Mouse (Mus musculus) c-Kit-positive CD71-positive TER-119-negative erythroid progenitor cells, embryonic 14.5 days (primary cell): ENCODE results near the gene Cul7.

Experiments
- DNase-seq: peaks from one replicate; pipeline ENCODE4 v3.0.0-alpha.2; 2013; ENCODE audit warnings: low read depth

Gene Cul7

DNA sequence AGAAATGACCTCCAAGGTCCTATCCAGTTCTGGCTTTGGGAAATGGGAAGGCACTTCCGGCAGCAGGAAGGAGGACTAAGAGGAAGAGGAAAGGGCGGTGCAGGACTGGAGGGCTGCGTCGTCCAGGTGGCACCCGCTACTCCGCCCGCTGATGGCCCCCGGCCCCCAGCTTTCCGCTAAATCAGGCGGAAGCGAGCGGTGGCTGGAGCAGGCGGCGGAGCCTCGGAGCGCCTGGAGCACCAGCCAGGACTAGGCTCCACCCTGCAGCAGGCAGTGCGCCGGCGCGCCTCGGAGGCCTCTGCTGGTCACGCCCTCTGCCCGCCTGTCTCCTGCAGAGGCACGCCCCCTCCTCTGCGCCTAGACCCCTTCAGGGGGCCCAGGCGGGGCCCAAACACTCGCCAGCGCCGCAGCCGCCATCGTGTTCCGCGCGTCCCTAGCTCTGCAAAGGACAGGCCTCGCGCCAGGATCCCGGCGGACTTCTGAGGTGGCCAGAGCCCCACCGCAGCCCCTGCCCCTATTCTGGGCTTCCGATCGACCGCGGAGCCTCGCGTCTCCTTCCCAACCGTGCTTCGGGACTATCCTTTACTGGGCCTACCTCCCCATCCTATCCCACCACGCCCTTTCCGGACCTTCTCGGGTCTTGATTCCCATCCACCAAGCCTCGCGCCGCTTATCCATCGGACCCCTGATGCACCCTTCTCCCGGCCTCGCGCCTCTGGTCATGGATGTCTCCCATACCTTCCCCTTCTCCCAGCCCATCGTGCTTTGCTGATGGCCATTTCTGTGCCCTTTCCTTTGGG, at the start of gene Cul7:
Gene Cul7, plus strand, starts transcription at position 106 of the 800 bp plus-strand sequence.
- peak; percentile 76 for DNase-seq

DNA sequence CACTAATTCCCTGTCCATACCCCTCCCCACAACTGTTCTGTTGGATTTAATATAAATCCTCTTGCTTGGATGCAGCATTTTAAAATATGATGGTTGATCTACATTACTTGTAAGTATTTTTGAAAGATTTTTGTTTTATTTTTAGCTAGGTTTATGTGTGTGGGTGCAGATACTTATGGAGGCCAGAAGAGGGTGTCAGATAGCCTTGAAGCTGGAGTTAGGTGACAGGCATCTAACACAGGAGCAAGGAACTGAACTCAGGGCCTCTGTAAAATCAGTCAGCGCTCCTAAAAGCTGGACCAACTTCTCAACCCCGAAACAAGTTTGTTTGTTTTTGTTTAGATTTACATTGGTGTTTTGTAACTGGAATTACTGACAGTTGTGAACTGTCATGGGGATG, 49.6 kb upstream of the Cul7 start:
- DNase-seq: no peak

DNA sequence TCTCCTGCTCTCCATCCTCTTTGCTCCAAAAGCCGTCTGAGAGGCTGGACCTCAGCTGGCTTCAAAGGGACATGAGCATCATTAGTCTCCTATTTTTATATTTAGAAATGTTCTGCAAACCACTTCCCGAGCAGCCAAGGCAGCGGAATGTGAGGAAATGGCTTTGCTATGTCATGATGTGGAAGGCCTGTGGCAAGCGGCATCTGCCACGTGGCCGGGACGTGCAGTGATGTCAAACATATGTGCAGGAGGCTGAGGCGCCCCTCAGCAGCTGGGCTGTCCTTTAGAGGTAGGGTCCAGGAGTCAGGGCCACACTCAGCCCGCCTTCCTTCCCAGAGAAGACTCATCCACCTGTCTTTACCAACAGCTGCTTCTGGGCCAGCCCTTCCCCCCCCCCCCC, 47.9 kb upstream of the Cul7 start:
- no peak for DNase-seq

DNA sequence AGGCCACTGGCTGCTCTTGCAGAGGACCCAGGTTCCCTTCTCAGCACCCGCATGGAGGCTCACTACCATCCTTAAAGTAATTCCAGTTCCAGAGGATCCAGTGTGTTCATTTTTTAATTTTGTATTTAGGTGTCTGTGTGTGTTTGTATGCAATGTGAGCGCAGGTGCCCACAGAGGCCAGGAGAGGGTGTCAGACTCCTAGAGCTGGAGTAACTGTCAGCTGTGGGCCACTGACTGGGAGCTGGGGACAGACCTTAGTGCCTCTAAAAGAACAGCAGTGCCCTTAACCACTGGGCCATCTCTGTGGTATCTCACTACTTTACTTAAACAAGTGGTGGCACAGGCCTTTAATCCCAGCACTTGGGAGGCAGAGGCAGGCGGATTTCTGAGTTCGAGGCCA, 46.9 kb upstream of the Cul7 start:
- no peak for DNase-seq

DNA sequence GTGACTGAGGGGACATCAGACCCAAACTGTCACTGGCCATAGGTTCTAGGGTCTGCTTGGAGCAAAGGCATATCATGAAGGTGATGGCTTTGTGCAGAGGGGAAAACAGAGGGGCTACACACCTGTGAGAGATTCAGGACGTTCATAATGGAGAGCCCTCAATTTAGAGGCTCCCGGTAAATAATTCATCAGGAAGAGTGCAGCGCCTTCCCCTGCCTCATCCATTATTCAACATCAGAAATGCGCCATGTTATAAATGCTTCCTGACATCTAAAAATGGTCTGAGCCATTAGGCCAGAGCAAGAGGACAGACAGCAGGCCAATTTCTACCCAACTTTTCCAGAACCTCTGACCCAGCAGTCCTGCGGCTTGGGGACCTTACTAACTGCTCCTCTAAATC, 45.0 kb upstream of the Cul7 start:
- no peak for DNase-seq

DNA sequence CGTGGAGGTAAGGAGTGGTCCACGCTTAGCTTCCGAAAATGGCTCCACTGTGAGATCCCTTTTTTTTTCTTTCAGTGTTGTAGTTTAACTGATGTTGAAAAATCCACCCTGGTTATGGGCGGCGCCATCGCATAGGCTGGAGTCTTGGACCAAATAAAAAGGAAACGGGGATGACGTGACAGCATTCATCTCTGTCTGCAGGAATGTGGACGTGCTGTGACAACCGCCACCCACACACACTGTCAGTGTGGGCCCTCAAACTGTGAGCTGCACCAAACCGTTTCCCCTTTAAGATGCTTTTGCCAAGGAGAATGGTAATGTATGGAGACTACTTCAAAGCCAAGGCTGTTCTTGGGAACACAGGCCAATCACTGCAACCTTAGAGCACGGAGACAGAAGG, 44.1 kb upstream of the Cul7 start:
- no peak for DNase-seq

DNA sequence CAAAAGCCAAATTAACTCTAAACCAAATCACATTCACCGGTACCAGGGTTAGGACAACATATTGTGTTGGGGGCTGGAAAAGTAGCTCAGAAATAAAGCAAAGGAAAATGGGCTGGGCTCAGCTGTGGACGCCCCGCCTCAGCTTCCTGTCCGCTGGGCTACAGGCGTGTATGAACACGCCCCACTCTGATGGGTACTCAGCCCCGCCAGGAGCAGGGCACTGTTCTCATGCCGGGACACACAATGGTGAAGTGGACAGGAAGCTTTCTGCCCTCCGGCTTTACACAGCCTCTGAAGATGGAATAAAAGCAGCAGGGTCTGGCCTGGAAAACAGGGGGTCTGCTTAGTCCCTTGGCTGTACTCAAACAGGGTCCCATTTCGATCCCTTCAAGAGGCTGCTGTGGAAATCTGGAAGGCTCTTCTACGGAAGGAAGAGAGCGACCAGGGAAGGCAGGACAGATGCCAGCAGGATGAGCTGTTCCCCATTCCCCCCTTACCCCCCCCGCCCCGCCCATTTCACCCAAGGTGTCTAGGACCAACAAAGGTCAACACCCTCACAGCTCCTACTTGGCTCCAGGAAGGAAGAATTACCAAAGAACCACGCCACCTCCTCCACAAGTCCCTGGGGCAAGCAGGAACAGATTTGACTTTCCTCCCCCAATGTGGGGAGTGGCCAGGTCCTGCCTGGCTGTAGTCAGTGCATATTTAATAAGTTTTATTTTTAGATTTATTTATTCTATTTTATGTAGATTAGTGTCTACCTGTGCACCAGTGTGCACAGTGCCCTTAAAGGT, 40.2 kb upstream of the Cul7 start:
- DNase-seq: no peak

DNA sequence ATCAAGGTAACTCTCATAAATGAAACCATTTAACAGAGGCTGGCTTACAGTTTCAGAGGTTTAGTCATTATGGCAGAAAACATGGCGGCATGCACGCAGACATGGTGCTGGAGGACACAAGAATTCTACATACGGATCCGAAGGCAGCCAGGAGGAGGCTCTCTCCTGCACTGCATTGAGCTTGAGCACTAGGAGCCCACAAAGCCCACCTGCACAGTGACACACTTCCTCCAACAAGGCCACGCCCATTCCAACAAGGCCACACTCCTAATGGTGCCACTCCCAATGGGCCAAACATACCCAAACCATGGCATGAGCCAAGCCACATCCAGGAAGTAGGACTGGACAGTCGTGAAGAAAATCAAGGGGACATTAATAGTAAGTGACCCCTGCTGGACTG, 38.8 kb upstream of the Cul7 start:
- DNase-seq: no peak

DNA sequence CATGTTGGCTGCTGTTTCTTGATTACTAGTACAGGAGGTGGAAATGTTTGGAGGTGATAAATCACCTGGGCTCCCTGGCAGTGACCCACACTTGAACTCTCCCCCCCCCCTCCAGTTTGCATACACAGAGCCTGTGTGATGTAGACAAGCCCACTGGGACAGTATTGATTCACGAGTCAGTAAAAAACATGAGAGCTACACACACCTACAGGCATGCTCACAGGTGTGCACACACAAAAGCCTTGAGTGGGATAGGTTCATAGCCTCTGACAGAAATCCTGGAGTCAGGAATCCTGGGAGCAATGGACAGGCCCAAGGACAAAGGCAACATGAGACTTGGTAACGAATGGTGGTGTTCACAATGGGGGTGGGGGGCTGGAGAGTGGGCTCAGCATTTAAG, 37.9 kb upstream of the Cul7 start:
- no peak for DNase-seq

DNA sequence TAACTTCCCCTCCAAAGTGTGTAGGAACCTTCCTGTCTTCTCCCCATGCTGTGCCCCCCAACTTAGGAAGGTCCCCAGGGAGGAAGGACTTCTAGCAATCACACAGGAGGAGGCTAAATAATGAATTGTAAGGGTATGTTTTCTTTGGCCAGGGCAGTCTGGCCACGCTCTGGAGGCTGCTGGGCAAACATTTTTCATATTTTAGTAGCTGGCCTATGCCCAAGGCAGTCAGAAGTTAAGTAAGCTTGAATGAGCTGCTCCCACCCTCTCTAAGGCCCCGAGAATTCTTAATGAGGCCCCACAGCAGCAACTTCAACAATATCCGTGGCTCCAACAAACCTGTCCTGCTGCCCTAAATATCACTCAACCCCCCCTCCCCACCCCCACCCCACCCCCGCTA, 37.3 kb upstream of the Cul7 start:
- no peak for DNase-seq

DNA sequence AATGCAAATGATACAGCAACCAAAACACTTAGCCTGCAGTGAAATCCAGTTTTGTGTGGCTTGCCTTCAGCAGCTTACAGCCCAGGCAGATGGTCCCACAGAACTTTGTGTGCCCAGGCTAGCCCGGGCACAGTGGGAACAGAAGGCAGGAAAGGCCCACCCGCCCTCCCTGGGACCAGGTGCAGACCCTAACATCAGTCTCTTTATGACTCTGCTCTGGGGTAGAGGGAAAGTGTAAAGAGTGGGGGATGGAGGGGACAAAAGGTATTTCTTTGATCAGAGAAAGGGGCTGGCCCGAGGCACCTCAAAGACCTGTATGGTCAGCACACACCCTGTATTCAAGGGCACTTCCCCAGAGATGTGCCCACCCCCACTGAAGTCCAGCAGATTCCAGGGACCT, 36.9 kb upstream of the Cul7 start:
- DNase-seq: no peak

DNA sequence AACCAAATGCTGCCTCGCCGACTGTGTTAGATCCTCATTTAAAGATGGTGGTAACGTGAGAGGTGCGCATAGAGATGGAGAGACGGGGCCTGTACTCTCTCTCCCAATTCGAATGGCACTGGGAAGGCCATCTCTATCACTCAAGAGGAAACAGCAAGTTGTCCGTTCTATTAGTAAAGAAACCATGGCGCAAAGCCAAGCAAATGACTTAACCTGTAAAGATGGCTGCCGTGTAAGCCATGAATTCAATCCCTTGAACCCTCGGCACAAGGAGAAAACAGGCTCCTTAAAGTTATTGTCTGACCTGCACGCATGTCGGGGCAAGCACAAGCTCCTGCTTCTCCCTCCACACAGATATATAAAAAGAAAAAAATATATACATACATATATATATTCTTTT, 32.3 kb upstream of the Cul7 start:
- DNase-seq: no peak

DNA sequence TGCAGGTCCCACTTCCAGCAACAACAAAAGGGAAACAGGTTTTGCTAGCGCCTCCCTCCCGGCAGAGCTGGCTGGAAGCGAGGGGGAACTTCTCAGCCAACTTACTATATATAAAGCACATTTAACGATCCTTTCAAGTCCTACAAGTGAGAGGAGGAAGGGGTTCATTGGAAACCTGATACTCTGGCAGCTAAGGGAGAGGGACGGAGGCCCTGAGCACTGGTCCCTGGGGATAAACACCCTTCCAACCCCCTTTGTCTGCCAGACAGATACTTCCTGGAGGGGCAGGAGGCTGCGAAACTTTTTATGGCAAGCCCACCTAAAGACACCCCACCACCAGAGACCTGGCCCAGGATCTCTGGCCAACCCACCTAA, 31.8 kb upstream of the Cul7 start:
- no peak for DNase-seq

DNA sequence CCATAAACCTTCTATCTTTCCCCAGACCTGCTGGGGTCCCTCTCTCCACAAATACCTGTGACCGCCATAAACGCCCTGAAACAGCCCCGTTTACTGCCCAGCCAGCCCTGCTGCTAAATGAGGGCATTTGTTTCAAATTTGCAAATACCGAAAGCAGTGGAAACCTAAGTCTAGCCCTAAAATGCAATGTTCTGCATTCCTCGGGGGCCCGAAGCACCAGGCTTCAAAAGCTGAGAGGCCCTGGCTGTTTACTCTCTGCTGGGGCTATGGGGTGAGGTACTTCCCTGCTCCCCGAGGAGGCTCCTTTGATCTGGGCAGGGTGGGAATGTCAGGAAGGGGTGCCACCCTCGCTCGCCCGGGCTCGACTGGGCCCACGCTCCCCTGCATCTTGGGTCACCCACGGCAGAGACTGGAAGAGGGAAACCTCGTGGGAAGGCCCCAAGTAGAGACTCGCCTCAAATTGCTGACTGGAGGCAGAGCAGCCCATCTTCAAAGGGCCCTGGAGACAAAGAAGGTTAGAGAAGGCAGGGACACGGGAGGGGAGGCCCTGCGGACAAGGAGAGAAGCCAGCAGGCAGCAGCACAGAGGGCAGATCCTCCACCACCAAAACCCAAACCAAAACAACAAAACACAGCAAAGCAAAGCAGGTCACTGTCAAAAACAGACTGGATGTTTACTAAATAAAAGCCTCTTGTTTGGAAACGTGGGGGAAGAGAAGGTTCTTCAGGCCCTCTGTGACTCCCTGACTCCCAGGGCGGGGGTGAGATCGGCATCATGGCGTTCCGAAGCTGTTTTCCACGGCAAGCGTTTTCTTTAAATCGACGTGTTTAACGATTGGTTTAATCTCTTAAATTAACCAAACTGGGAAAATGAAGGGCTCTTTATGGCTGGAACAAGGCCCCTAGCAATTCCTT, 31.1 kb upstream of the Cul7 start:
- no peak for DNase-seq

DNA sequence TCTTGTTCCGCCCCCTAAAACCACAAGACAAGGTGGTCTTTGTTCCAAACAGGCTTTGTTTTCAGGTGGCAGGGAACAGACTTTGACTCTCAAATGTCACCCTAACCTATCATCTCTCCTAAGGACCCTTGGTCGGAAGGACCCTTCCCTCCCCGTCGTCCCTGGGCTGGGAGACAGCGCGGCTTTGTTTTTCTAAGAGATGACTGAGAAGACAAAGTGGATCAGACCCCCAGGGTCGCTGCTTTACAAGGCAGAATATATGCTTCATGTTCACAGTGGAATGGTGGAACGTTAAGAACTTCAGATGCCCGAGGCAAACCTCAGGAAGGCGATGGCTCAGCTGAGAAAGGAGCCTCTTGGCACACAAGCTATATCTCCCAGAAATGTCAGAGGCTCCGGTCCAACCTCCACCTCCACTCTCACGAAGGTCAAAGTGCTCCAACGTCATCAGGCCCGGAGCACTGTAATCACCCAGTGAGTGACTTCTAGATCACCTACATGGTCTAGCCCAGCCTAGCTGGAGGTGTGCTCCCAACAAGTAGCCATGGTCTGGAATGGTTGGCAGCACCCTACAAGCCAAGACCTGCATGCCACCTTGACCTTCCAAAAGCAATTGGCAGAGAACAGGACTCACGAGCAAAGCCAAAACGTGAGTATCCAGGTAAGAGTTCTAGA, 30.3 kb upstream of the Cul7 start:
- no peak for DNase-seq

DNA sequence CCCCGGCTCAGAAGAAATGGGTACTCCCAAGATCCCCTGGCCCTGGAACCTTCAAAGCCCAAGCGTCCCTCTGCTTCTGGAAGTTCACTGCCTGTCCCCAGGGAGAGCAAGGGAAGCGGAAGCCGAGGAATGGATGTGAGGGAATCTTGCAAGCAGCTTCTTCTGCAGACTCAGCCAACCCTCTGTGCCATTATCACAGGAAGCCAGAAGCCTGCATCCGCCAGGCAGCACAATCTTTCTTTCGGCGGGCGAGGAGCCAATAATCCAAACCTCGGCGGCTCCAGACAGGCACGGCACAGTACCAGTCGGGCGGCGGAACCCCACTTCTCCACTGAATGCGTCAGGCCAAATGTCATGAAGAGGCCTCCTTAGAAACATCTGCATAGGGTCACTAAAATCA, 28.8 kb upstream of the Cul7 start:
- DNase-seq: no peak

DNA sequence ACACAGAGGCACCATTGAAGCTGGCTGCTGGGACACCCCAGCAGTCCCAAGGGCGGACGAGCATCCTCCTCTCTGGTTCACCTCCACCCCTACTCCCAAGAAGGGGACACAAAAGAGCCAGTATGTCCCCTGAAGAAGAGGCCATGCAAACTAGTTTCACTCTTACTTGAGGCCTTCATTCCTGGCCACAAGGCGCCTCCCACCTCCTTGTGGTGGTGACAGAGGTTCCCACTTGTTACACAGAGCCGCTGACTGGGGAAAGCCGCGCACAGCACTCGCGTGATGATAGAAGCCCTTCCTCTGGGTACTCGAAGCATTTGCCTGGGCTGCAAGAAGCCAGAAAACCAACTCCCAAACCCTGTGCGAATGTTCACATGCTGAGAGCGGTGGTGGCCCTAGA, 27.9 kb upstream of the Cul7 start:
- no peak for DNase-seq

DNA sequence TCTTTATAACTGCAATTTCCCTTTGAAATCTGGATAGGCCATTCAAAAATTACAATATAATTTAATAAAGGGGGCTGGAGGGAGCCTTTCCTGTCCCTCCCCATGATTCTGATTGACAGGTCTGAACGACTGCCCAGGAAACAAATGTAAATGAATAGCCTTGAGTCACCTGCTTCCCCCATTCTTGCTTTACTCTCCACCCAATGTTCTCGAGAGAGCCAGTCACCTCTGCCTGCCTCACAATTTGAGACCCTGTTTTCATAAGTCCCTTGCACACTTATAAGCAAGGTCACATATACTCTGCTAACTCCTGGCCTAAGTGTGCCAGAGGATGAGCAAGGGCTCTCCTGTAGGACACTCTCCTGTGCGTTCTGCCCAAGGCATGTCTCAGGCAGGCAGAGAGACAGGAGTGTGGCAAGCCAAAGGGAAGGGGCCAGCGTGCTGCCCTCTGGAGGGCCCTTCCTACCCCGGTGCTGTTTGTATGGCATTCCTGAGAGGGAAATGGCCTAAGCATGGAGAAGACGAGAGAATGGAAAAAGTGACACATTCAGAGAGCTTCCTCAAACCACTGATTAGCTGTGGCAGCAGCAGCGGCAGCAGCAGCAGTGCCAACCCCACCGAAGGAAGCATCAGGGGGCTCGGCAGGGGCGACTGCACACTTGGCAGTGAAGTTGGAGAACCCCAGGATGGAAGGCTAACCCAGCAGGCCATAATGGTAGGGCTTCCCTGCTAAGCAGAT, 26.1 kb upstream of the Cul7 start:
- DNase-seq: no peak

DNA sequence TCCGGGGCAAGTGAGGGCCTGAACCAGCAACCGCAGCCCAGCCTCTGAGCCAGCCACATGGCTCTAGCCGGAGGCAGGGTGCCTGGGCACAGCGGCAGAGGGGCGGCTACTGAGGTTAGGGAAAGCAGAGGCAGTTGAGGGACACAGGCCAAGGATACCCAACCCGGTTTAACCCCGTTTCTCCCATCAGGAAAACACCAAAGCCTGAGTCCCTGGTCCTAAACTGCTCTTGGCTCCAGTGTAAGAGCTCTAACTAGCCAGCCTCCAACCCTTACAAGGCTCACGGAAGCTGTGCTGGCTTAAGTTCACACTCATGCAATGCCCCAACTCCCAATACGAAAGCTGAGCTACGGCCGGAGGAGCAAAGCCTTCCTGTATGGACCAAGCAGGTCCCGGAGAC, 25.5 kb upstream of the Cul7 start:
- DNase-seq: no peak

DNA sequence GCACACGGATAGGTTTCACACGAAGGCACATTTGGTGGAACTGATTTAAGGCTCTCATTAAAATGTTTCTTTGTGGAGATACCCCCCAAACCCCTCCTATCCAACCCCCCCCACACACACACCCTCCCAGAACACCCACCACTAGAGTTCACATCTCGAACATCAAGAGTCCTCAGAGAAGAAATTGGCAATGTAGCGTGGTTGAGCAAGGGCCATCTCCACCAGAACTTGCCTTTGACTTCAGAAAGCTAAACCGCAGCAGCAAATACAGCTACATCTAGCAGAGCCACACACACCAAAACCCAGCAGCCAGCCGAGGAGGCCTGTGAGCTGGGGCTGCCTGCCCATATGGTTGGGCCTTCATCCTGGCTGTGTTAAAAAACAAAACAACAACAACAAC, 22.7 kb upstream of the Cul7 start:
- DNase-seq: no peak

DNA sequence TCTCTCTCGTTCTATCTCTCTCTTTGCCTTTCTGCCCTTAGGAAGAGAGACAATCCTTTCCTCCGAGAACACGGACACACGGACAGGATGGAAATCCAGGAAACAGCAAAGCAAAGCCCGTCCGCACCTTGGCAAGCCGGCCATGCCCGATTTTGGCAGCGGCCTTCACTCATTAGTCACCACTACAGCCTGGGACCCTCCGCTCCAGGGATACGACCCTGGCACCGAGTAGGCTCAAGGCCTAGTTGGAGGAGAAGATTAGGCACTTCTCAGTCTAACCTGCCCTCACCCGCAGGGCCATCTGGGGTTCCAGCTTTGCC, 21.7 kb upstream of the Cul7 start:
- no peak for DNase-seq
